Mouse (Mus musculus): ENCODE results near the gene Otos. TPM values are rescaled to one million over a fixed set of nuclear protein-coding genes. Genes with fewer than 3 reads are reported as not detected.

The Otos gene
- polyA plus RNA-seq, 1 experiment, result 0.07 TPM

DNA sequence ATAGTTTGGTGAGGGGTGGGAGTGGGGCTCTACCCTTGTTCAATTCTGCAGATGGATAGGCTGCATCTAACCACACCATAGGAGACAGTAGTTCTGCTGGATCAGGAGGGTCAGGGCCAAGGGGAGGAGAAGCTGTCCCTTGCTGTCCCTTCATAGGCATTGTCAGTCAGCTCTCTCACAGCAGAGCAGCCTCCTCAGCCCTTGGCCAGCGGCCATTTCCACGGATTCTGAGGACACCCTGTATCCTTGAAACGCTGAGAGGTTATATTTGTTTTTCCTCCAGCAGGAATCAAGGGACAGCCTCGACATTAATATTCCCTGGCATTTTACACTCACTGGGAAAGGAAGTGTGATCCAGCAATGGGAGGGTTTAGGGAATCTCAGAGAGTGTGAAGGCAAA, 30.3 kb downstream of the Otos start:
- 22% methylated on average over 4 of the region's 4 CpGs for WGBS
- no peaks in the 10 kb centered on the region for H3K4me1 ChIP-seq (ENCODE audit: control insufficient read depth, insufficient read depth, low read length)
- no peak for DNase-seq

DNA sequence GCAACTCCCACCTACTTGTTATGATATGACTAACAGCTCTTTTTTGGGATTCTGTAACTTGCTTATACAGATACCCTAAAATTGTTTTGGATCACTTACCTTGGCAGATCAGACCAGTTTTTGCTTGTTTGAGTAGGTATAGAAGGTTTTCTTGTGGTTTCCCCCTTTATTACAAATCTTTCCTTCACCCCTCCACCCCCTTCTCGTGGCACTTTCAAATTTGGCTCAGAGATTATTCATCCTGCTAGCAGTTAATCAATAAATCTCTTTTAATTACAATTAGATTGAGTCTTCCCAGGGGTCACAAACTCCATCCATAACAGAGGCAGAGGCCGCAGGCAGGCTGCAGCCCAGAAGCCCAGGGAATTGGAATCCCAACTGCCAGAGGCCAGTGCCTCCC, 31.2 kb downstream of the Otos start, which contains the start of gene Olfr12:
Olfr12 (plus strand) TSS at position 301 of the 400 bp plus-strand sequence.
- 69% methylated on average over 2 of the region's 2 CpGs for whole genome bisulfite sequencing
- Histone ChIP-seq H3K4me3 (replicated peaks; ENCODE audit: insufficient read depth, low read depth, low read length) (no peak within 1 kb of the TSS), H3K27ac (ENCODE audit: insufficient read depth, low read length) (no peak within 1 kb of the TSS), H3K27me3 (ENCODE audit: control insufficient read depth, insufficient read depth, low read length) (no peaks in the 10 kb centered on the region), H3K4me1 (ENCODE audit: control insufficient read depth, insufficient read depth, low read length) (no peaks in the 10 kb centered on the region)
- DNase-seq, result no peak
- TF ChIP-seq CTCF (IDR thresholded peaks at IDR 0.05; ENCODE audit: borderline replicate concordance, insufficient read depth, low read depth, low read length) (no peak), POLR2A (IDR thresholded peaks at IDR 0.05; ENCODE audit: borderline replicate concordance, insufficient read depth, low read length) (no peak)

More for the DNA sequence above, 30.3 kb downstream of the Otos start:
- Histone ChIP-seq H3K27ac (ENCODE audit: insufficient read depth, low read length) (no peak overlapping the region), H3K4me3 (replicated peaks; ENCODE audit: insufficient read depth, low read depth, low read length) (no peak overlapping the region), H3K27me3 (ENCODE audit: control insufficient read depth, insufficient read depth, low read length) (no peaks in the 10 kb centered on the region)
- TF ChIP-seq POLR2A (IDR thresholded peaks at IDR 0.05; ENCODE audit: borderline replicate concordance, insufficient read depth, low read length) (no peak), CTCF (IDR thresholded peaks at IDR 0.05; ENCODE audit: borderline replicate concordance, insufficient read depth, low read depth, low read length) (no peak)

DNA sequence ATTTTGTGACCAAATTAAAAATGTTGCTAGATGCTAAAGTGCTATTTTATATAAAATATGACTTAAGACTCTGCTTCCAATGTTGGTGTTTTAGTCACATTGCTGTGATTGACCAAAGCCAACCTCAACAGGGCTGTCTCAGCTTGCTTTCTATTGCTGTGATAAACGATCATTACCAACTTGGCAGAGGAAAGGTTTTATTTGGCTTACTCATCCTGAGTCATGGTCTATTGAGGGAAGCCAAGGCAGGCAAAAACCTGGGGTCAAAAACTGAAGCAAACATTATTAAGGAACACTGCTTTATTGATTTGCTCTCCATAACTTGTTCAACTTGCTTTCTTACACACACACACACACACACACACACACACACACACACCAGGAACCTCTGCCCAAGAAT, 32.6 kb downstream of the Otos start:
- DNase-seq, result no peak
- H3K4me1 ChIP-seq (ENCODE audit: control insufficient read depth, insufficient read depth, low read length), result no peaks in the 10 kb centered on the region
- no peak overlapping the region for H3K27ac ChIP-seq (ENCODE audit: insufficient read depth, low read length)
- H3K4me3 ChIP-seq (replicated peaks; ENCODE audit: insufficient read depth, low read depth, low read length), result no peak overlapping the region
- WGBS, result 38% methylated on average over 1 of the region's 1 CpGs
- H3K27me3 ChIP-seq (ENCODE audit: control insufficient read depth, insufficient read depth, low read length), result no peaks in the 10 kb centered on the region
- TF ChIP-seq CTCF (IDR thresholded peaks at IDR 0.05; ENCODE audit: borderline replicate concordance, insufficient read depth, low read depth, low read length) (no peak), POLR2A (IDR thresholded peaks at IDR 0.05; ENCODE audit: borderline replicate concordance, insufficient read depth, low read length) (no peak)

DNA sequence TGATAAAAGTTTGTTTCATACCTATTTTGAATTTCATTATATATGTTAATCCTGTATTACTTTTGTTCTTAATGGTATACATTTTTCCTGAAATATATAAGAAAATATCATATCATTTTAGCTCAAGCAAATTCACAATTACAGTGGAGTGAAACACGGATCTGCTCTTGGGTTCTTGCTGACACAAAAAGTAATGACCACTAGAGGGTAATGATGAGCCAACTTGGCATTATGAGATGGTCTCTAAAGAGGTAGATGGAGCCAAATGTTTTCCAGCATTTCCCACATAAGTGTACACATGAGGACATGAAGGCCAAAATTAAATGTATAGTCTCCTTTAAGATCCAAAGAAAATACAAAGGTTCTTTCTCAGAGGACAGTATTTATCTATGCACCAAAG, 34.1 kb downstream of the Otos start:
- Histone ChIP-seq H3K4me1 (ENCODE audit: control insufficient read depth, insufficient read depth, low read length) (no peaks in the 10 kb centered on the region), H3K27ac (ENCODE audit: insufficient read depth, low read length) (no peak overlapping the region), H3K27me3 (ENCODE audit: control insufficient read depth, insufficient read depth, low read length) (no peaks in the 10 kb centered on the region), H3K4me3 (replicated peaks; ENCODE audit: insufficient read depth, low read depth, low read length) (no peak overlapping the region)
- 0% methylated on average over 1 of the region's 1 CpGs for WGBS
- no peak for DNase-seq
- TF ChIP-seq POLR2A (IDR thresholded peaks at IDR 0.05; ENCODE audit: borderline replicate concordance, insufficient read depth, low read length) (no peak), CTCF (IDR thresholded peaks at IDR 0.05; ENCODE audit: borderline replicate concordance, insufficient read depth, low read depth, low read length) (peak; percentile 27; the same call in 1 of the 2 replicates)

DNA sequence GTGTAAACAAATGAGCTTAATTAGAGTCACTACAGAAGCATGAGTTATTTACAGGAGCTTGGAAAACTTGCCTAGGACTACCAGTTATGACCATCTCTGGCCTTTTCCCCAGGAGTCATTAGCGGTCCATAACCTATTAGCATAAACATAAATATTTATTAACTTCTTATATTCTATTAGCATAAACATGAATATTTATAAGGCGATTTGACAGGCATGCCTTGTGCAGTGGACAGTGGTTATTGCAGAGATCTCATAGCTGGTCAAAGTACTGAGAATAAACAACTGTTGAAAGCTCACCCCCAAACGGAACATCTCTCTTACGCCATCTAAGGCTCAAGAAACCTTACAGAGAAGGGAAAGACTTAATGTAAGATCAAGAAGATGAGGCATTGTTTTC, 35.5 kb downstream of the Otos start:
- Histone ChIP-seq H3K27me3 (ENCODE audit: control insufficient read depth, insufficient read depth, low read length) (no peaks in the 10 kb centered on the region), H3K4me3 (replicated peaks; ENCODE audit: insufficient read depth, low read depth, low read length) (no peak overlapping the region), H3K4me1 (ENCODE audit: control insufficient read depth, insufficient read depth, low read length) (no peaks in the 10 kb centered on the region), H3K27ac (ENCODE audit: insufficient read depth, low read length) (no peak overlapping the region)
- DNase-seq, result no peak
- TF ChIP-seq CTCF (IDR thresholded peaks at IDR 0.05; ENCODE audit: borderline replicate concordance, insufficient read depth, low read depth, low read length), result no peak
- no peak for TF ChIP-seq POLR2A (IDR thresholded peaks at IDR 0.05; ENCODE audit: borderline replicate concordance, insufficient read depth, low read length)
- 16% methylated on average over 4 of the region's 4 CpGs for WGBS

DNA sequence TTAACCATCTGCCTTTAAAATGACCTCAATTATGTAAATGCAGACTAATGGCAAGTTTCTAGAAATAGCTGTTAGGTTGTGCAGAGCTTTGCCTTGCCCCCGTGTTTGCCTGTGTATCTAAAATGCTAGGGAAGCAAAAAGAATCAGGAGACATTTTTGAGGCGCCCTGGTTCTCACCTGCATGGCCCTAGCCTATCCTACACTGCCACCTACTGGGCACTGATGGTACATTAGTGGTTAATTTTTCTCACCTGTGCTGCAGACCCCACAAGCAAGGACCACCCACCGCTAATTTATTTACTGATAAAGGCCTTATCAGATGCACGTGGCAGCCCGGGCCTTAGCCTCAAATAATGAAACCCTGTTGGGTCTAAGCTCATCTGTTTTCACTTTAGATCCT, 37.6 kb downstream of the Otos start:
- no peak for TF ChIP-seq POLR2A (IDR thresholded peaks at IDR 0.05; ENCODE audit: borderline replicate concordance, insufficient read depth, low read length)
- TF ChIP-seq CTCF (IDR thresholded peaks at IDR 0.05; ENCODE audit: borderline replicate concordance, insufficient read depth, low read depth, low read length), result peak; percentile 92
- 4% methylated on average over 5 of the region's 5 CpGs for WGBS
- H3K4me1 ChIP-seq (ENCODE audit: control insufficient read depth, insufficient read depth, low read length), result no peaks in the 10 kb centered on the region
- H3K27me3 ChIP-seq (ENCODE audit: control insufficient read depth, insufficient read depth, low read length), result no peaks in the 10 kb centered on the region
- H3K27ac ChIP-seq (ENCODE audit: insufficient read depth, low read length), result no peak overlapping the region
- no peak overlapping the region for H3K4me3 ChIP-seq (replicated peaks; ENCODE audit: insufficient read depth, low read depth, low read length)
- DNase-seq, result peak; percentile 50 to 59

DNA sequence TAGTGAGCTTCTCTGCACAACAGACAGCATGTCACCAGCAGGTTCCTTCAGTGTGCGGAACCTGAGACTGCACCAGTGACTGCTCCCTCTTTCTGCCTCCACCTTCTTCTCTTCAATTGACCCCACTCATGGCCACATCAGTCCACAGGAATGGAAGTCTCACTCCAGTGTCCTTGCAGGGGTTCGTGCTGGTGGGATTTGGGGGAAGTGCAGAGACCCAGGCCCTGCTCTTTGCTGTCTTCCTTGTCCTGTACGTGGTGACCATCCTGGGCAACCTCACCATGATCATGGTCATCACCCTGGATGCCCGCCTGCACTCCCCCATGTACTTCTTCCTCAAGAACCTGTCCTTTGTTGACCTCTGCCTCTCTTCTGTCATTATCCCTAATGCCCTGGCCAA, 40.9 kb downstream of the Otos start:
- TF ChIP-seq POLR2A (IDR thresholded peaks at IDR 0.05; ENCODE audit: borderline replicate concordance, insufficient read depth, low read length), result no peak
- no peak for TF ChIP-seq CTCF (IDR thresholded peaks at IDR 0.05; ENCODE audit: borderline replicate concordance, insufficient read depth, low read depth, low read length)
- no peaks in the 10 kb centered on the region for H3K27me3 ChIP-seq (ENCODE audit: control insufficient read depth, insufficient read depth, low read length)
- no peaks in the 10 kb centered on the region for H3K4me1 ChIP-seq (ENCODE audit: control insufficient read depth, insufficient read depth, low read length)
- no peak overlapping the region for H3K4me3 ChIP-seq (replicated peaks; ENCODE audit: insufficient read depth, low read depth, low read length)
- 72% methylated on average over 4 of the region's 4 CpGs for WGBS
- H3K27ac ChIP-seq (ENCODE audit: insufficient read depth, low read length), result no peak overlapping the region
- DNase-seq, result no peak

DNA sequence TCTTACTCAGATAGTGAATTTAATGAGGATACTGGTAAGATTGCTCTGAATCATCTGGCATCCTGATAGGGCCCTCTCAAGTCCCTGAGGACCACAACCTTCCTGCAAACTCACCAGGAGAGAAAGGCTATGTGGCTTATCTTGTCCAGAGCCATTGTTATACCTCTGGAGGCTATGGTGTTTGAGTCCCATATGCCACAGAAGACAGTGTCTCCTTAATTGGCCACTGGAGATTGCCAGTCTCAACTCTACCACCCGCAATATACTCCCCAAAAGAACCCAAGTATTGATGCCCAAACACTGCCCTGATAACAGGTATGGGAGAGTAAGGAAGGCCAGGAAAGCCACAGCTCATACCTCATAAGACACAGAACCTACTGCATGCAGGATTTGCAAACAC, 43.2 kb downstream of the Otos start, which contains the start of gene Olfr1410:
Olfr1410 (plus strand) TSS at position 301 of the 400 bp plus-strand sequence.
- 89% methylated on average over 1 of the region's 1 CpGs for WGBS
- Histone ChIP-seq H3K4me3 (replicated peaks; ENCODE audit: insufficient read depth, low read depth, low read length) (no peak within 1 kb of the TSS), H3K4me1 (ENCODE audit: control insufficient read depth, insufficient read depth, low read length) (no peaks in the 10 kb centered on the region), H3K27me3 (ENCODE audit: control insufficient read depth, insufficient read depth, low read length) (no peaks in the 10 kb centered on the region), H3K27ac (ENCODE audit: insufficient read depth, low read length) (no peak within 1 kb of the TSS)
- TF ChIP-seq POLR2A (IDR thresholded peaks at IDR 0.05; ENCODE audit: borderline replicate concordance, insufficient read depth, low read length) (no peak), CTCF (IDR thresholded peaks at IDR 0.05; ENCODE audit: borderline replicate concordance, insufficient read depth, low read depth, low read length) (no peak)
- DNase-seq, result no peak
